Mouse (Mus musculus) C2C12 (cell line): ENCODE measurements around the gene Rrp12. TPM values are rescaled to one million over a fixed set of nuclear protein-coding genes. Genes with fewer than 3 reads are reported as not detected.

ENCODE experiments used
- H3K27me3 ChIP-seq: one replicate; pipeline ENCODE4 v1.6.1; 2011; ENCODE audit not compliant: control insufficient read depth, insufficient read depth, insufficient read length
- H3K36me3 ChIP-seq: one replicate; pipeline ENCODE4 v1.6.1; 2011; ENCODE audit not compliant: control insufficient read depth, insufficient read depth
- H3K4me3 ChIP-seq: one replicate; pipeline ENCODE4 v1.5.1; 2011; ENCODE audit warnings: mild to moderate bottlenecking, control low read depth; ENCODE audit not compliant: poor library complexity, insufficient read depth, severe bottlenecking
- H3K79me2 ChIP-seq: one replicate; pipeline ENCODE4 v1.6.1; 2011; ENCODE audit not compliant: control insufficient read depth, insufficient read depth
- H3K79me3 ChIP-seq: one replicate; pipeline ENCODE4 v1.6.1; 2011; ENCODE audit warnings: low read depth, control low read depth
- H3ac ChIP-seq: one replicate; pipeline ENCODE3; 2011; ENCODE audit warnings: low read depth; ENCODE audit not compliant: control insufficient read depth, insufficient read length
- CEBPB ChIP-seq: IDR thresholded peaks from one replicate; pipeline ENCODE4 v1.6.1; 2011; ENCODE audit warnings: low read depth, mild to moderate bottlenecking, control low read depth, moderate library complexity
- CTCF ChIP-seq: IDR thresholded peaks from one replicate; pipeline ENCODE4 v1.5.1; 2011; ENCODE audit not compliant: control insufficient read depth, insufficient read depth, insufficient read length
- FOSL1 ChIP-seq: IDR thresholded peaks from one replicate; pipeline ENCODE4 v1.8.0; 2011; ENCODE audit warnings: mild to moderate bottlenecking, low read length; ENCODE audit not compliant: poor library complexity, insufficient read depth, severe bottlenecking
- MAX ChIP-seq: IDR thresholded peaks from one replicate; pipeline ENCODE4 v1.6.1; 2011; ENCODE audit warnings: mild to moderate bottlenecking, control low read depth
- MYOD1 ChIP-seq: IDR thresholded peaks from one replicate; pipeline ENCODE4 v1.6.1; 2011; ENCODE audit warnings: low read depth; ENCODE audit not compliant: control insufficient read depth, insufficient read length
- MYOG ChIP-seq: IDR thresholded peaks from one replicate; pipeline ENCODE4 v1.6.1; 2011; ENCODE audit not compliant: control insufficient read depth, insufficient read length; ENCODE audit errors: extremely low read depth
- USF1 ChIP-seq: IDR thresholded peaks from one replicate; pipeline ENCODE4 v1.6.1; 2011; ENCODE audit warnings: low read depth, mild to moderate bottlenecking, control low read depth, moderate library complexity
- polyA plus RNA-seq: library from polyadenylated mRNA; unstranded; fragments of >200 nt; fragmentation: generic; extraction: Trizol; gene quantifications from one replicate; pipeline ENCODE4 v1.2.1, GENCODE M21; 2012; ENCODE audit warnings: missing spikeins

Rrp12 gene
- polyA plus RNA-seq, 1 experiment = 33.6 TPM

DNA sequence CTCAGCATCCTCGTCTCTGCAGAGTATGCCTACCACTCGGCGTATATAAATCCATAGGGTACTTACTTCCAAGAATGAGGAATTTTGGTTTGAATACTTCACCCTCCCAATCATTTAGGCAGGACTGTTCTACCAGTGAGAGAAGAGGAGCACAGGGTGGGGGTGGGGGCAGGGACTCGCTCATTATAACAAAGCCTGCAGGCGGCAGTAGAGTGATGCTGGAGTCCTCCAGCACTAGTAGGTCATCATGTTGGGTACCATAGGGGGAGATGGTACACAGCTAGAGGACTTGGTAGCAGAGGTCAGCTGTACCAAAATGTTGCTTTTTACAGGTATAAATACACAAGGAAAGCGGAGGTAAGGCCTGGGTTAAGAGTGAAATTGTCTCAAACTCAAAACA is 51.6 kb downstream of the Rrp12 start:
- Histone ChIP-seq H3K4me3 (no peak overlapping the region), H3K36me3 (no peaks in the 10 kb centered on the region), H3K79me3 (no peaks in the 10 kb centered on the region), H3K79me2 (no peaks in the 10 kb centered on the region), H3ac (no peak overlapping the region), H3K27me3 (peaks cover 22% of the 10 kb centered on the region)
- no peak for TF ChIP-seq FOSL1
- TF ChIP-seq MYOG = no peak
- no peak for TF ChIP-seq MYOD1
- TF ChIP-seq MAX = no peak
- no peak for TF ChIP-seq CEBPB
- no peak for TF ChIP-seq CTCF
- TF ChIP-seq USF1 = no peak

GRCm38 (mm10) chr19:41842706-41843105 is 53.3 kb downstream of the Rrp12 start:
- no peaks in the 10 kb centered on the region for H3K79me3 ChIP-seq
- H3K4me3 ChIP-seq = no peak overlapping the region
- H3K79me2 ChIP-seq = no peaks in the 10 kb centered on the region
- H3K27me3 ChIP-seq = peaks cover 31% of the 10 kb centered on the region
- no peaks in the 10 kb centered on the region for H3K36me3 ChIP-seq
- TF ChIP-seq MYOG (no peak), CEBPB (no peak), USF1 (no peak), FOSL1 (no peak), MYOD1 (no peak), CTCF (no peak), MAX (no peak)
- no peak overlapping the region for H3ac ChIP-seq

DNA sequence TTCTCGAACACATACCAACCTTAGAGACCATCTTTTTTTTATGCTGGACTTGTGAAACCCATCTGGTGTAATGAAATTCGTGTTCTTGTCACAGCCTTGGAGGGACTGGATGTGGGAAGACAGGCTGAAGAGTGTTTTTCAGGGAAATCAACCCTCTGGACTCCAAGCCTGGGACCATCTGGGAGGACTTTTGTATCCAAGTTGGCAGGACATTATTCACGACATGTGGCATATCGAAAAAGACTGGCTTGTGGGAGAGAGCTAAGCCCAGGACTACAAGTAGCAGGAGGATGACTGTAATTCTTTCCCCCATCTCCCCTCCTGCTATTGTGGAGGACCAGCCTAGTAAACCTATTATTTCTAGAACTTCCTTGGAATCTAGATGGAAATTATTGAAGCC is 53.8 kb downstream of the Rrp12 start:
- Histone ChIP-seq H3ac (no peak overlapping the region), H3K4me3 (no peak overlapping the region), H3K79me2 (no peaks in the 10 kb centered on the region), H3K79me3 (no peaks in the 10 kb centered on the region), H3K36me3 (no peaks in the 10 kb centered on the region), H3K27me3 (peaks cover 31% of the 10 kb centered on the region)
- TF ChIP-seq USF1 (no peak), CEBPB (no peak), CTCF (no peak)

DNA sequence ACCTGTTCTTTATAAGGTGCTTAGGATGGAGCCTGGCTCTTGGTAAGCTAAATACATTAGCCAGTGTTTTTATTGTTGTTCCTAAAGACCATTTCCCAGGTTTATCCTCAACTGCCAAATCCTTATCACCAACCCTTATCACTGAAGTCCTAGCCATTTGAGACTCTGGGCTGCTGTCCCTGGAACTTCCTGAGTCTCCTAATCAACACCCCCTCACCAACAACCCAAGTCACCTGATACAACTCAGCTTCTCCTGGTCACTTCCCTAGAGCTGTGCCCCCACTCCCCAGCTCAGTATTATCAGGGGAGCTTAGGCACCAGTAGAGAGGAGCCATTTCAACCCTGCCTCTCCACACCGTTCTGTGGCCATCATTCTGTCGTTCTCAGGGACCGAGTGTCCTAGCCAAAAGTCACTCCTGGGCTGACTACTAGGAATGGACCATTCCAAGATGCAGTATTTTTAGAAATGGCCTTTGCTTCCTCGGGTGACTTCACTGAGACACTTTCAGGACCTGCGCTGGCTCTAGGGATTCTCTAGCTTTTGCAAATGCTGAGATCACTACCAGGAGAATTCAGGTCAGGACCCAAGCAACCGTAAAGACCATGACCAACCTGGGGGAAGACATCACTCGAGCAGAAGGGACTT is 54.7 kb downstream of the Rrp12 start:
- no peaks in the 10 kb centered on the region for H3K79me3 ChIP-seq
- no peak overlapping the region for H3K4me3 ChIP-seq
- H3K36me3 ChIP-seq = no peaks in the 10 kb centered on the region
- no peaks in the 10 kb centered on the region for H3K79me2 ChIP-seq
- H3K27me3 ChIP-seq = peaks cover 29% of the 10 kb centered on the region
- H3ac ChIP-seq = no peak overlapping the region
- TF ChIP-seq MAX (no peak), FOSL1 (no peak), MYOD1 (no peak), USF1 (no peak), CEBPB (no peak), CTCF (no peak), MYOG (no peak)

DNA sequence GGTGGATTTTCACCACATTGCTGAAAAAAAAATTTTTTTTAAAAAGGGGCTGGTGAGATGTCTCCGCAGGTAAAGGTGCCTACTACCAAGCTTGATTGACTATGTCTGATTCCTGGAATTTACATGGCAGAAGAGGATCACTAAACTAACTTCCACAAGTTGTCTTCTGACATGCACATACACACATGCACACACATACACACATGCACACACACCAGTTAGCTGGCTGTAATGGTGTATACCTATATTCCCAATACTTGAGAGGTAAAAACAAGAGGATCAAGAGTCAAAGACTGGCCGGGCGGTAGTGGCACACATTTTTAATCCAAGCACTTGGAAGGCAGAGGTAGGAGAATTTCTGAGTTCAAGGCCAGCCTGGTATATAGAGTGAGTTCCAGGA is 56.3 kb downstream of the Rrp12 start:
- Histone ChIP-seq H3K36me3 (no peaks in the 10 kb centered on the region), H3K4me3 (no peak overlapping the region), H3K79me3 (no peaks in the 10 kb centered on the region), H3K79me2 (no peaks in the 10 kb centered on the region), H3K27me3 (peaks cover 33% of the 10 kb centered on the region), H3ac (no peak overlapping the region)
- TF ChIP-seq MAX = no peak
- TF ChIP-seq CTCF = no peak
- TF ChIP-seq FOSL1 = no peak
- no peak for TF ChIP-seq CEBPB
- TF ChIP-seq MYOD1 = no peak
- TF ChIP-seq USF1 = no peak
- TF ChIP-seq MYOG = no peak

DNA sequence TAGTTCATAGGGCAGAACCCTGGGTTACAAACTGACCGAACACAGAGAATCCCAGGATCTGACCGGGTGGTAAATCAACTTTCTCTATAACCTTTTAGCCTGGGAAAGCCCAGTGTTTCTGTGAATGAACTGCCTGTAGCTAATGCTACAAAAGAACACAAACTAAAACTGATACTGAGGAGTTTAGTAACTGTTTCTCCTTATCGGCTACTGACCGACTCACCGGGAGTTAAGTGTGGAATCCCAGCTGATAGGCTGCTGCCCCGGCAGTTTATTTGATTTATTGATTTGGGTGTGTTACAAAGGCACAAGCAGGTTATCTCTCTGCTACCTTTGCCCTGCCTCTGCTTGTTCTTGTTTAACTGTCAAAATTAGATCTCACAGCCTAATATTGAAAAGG is 57.2 kb downstream of the Rrp12 start:
- TF ChIP-seq CTCF (no peak), FOSL1 (no peak), USF1 (no peak), MYOD1 (no peak), MYOG (no peak), CEBPB (no peak), MAX (no peak)
- no peaks in the 10 kb centered on the region for H3K79me2 ChIP-seq
- H3K36me3 ChIP-seq = no peaks in the 10 kb centered on the region
- H3ac ChIP-seq = no peak overlapping the region
- H3K4me3 ChIP-seq = no peak overlapping the region
- no peaks in the 10 kb centered on the region for H3K79me3 ChIP-seq
- peaks cover 33% of the 10 kb centered on the region for H3K27me3 ChIP-seq
